Mouse (Mus musculus): Measurements from ENCODE around the gene Tmem208. TPM values are rescaled to one million over a fixed set of nuclear protein-coding genes. Genes with fewer than 3 reads are reported as not detected.

Gene Tmem208
- polyA plus RNA-seq, 1 experiment from 2014 or later = 88.6 TPM

DNA sequence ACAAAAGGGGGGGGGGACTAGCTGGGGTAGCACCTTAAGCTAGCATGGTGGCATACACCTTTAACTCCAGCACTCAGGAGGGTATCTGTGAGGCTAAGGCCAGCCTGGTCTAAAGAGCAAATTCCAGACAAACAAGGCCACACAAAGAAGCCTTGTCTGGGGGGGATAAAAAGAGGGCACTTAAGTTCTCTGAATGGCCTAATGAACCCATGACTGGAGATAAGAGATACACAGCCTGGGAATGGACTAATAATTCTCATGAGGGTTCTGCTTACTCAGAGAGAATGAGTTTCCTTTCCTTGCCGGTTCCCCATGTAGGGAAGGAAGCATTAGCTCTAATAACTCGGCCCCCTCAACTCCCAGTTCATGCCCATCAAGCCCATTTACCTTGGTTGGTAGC lies 6.4 kb downstream of the Tmem208 start:
- H3K27ac ChIP-seq (replicated peaks in 1 of 2; ENCODE audit: control insufficient read depth in 1 of 2, insufficient read depth in 1 of 2, low read depth in 2 of 2, low read length in 2 of 2) = no peak overlapping the region
- H3K9me3 ChIP-seq (ENCODE audit: control insufficient read depth, low read length) = no peaks in the 10 kb centered on the region
- no peaks in the 10 kb centered on the region for H3K27me3 ChIP-seq (ENCODE audit: control insufficient read depth, insufficient read depth, low read length)
- H3K36me3 ChIP-seq (ENCODE audit: control insufficient read depth, insufficient read depth, low read length) = peaks cover 96% of the 10 kb centered on the region
- H3K4me3 ChIP-seq (ENCODE audit: control insufficient read depth in 1 of 2, insufficient read depth in 1 of 2, low read depth in 1 of 2, low read length in 2 of 2) = no peak overlapping the region
- H3K9ac ChIP-seq (ENCODE audit: low read length) = no peak overlapping the region
- peaks cover under 1% of the 10 kb centered on the region in 2 experiments; a peak in 3 of 4 replicates for H3K4me1 ChIP-seq (ENCODE audit: control insufficient read depth in 2 of 2, insufficient read depth in 2 of 2, low read length in 2 of 2)
- no peak for ATAC-seq (ENCODE audit: insufficient number of reproducible peaks, insufficient read depth, low FRiP score, low read depth)
- 43% methylated on average over 2 of the region's 2 CpGs for WGBS
- H3K4me2 ChIP-seq (ENCODE audit: low read length) = no peak overlapping the region

GRCm38 (mm10) chr8:105336373-105337130 lies 10.4 kb downstream of the Tmem208 start:
- 68% methylated on average over 32 of the region's 32 CpGs for WGBS
- no peak overlapping the region for H3K27ac ChIP-seq (replicated peaks in 1 of 2; ENCODE audit: control insufficient read depth in 1 of 2, insufficient read depth in 1 of 2, low read depth in 2 of 2, low read length in 2 of 2)
- H3K36me3 ChIP-seq (ENCODE audit: control insufficient read depth, insufficient read depth, low read length) = peaks cover 71% of the 10 kb centered on the region
- H3K4me3 ChIP-seq (ENCODE audit: control insufficient read depth in 1 of 2, insufficient read depth in 1 of 2, low read depth in 1 of 2, low read length in 2 of 2) = no peak overlapping the region
- H3K4me1 ChIP-seq (ENCODE audit: control insufficient read depth in 2 of 2, insufficient read depth in 2 of 2, low read length in 2 of 2) = peaks cover 22 to 33% of the 10 kb centered on the region in 2 experiments
- no peaks in the 10 kb centered on the region for H3K27me3 ChIP-seq (ENCODE audit: control insufficient read depth, insufficient read depth, low read length)
- H3K9me3 ChIP-seq (ENCODE audit: control insufficient read depth, low read length) = no peaks in the 10 kb centered on the region
- no peak overlapping the region for H3K4me2 ChIP-seq (ENCODE audit: low read length)
- ATAC-seq (ENCODE audit: insufficient number of reproducible peaks, insufficient read depth, low FRiP score, low read depth) = no peak
- H3K9ac ChIP-seq (ENCODE audit: low read length) = no peak overlapping the region

DNA sequence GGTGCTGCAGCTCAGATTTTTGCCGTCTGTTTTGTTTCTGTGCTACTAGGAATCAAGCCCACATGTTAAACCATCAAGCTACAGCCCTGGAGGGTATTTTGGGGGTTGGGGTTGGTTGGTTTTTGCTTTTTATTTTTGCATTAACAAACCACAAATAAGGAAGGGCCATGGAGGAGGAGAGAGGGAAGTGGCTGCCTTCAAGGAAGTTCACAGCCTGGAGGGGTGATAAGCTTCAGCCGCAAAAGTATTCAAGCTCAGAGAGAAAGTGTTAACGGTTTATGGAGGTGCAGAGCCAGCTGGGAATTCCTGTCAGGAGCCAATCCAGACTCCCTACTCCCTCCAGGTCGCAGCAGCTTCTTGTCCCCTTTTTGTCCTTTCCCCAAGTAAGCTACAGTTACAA lies 12.8 kb downstream of the Tmem208 start:
- no peak for ATAC-seq (ENCODE audit: insufficient number of reproducible peaks, insufficient read depth, low FRiP score, low read depth)
- H3K27me3 ChIP-seq (ENCODE audit: control insufficient read depth, insufficient read depth, low read length) = no peaks in the 10 kb centered on the region
- peak overlapping the region; percentile 48; the same call in 1 of the 2 replicates for H3K9ac ChIP-seq (ENCODE audit: low read length)
- peaks cover 54% of the 10 kb centered on the region for H3K36me3 ChIP-seq (ENCODE audit: control insufficient read depth, insufficient read depth, low read length)
- no peak overlapping the region for H3K4me2 ChIP-seq (ENCODE audit: low read length)
- peak overlapping the region; percentile 47 to 65 for H3K27ac ChIP-seq (replicated peaks in 1 of 2; ENCODE audit: control insufficient read depth in 1 of 2, insufficient read depth in 1 of 2, low read depth in 2 of 2, low read length in 2 of 2)
- peaks cover 24 to 40% of the 10 kb centered on the region in 2 experiments for H3K4me1 ChIP-seq (ENCODE audit: control insufficient read depth in 2 of 2, insufficient read depth in 2 of 2, low read length in 2 of 2)
- no peak overlapping the region for H3K4me3 ChIP-seq (ENCODE audit: control insufficient read depth in 1 of 2, insufficient read depth in 1 of 2, low read depth in 1 of 2, low read length in 2 of 2)
- 15% methylated on average over 4 of the region's 4 CpGs for WGBS
- no peaks in the 10 kb centered on the region for H3K9me3 ChIP-seq (ENCODE audit: control insufficient read depth, low read length)

GRCm38 (mm10) chr8:105339886-105340635 lies 13.9 kb downstream of the Tmem208 start:
- no peak for ATAC-seq (ENCODE audit: insufficient number of reproducible peaks, insufficient read depth, low FRiP score, low read depth)
- H3K9me3 ChIP-seq (ENCODE audit: control insufficient read depth, low read length) = no peaks in the 10 kb centered on the region
- H3K36me3 ChIP-seq (ENCODE audit: control insufficient read depth, insufficient read depth, low read length) = peaks cover 43% of the 10 kb centered on the region
- H3K4me2 ChIP-seq (ENCODE audit: low read length) = no peak overlapping the region
- peak overlapping the region in 1 of 2 experiments; percentile 20; a peak in 3 of 4 replicates for H3K27ac ChIP-seq (replicated peaks in 1 of 2; ENCODE audit: control insufficient read depth in 1 of 2, insufficient read depth in 1 of 2, low read depth in 2 of 2, low read length in 2 of 2)
- H3K4me1 ChIP-seq (ENCODE audit: control insufficient read depth in 2 of 2, insufficient read depth in 2 of 2, low read length in 2 of 2) = peaks cover 28 to 48% of the 10 kb centered on the region in 2 experiments
- no peak overlapping the region for H3K4me3 ChIP-seq (ENCODE audit: control insufficient read depth in 1 of 2, insufficient read depth in 1 of 2, low read depth in 1 of 2, low read length in 2 of 2)
- WGBS = 50% methylated on average over 5 of the region's 6 CpGs
- H3K27me3 ChIP-seq (ENCODE audit: control insufficient read depth, insufficient read depth, low read length) = no peaks in the 10 kb centered on the region
- no peak overlapping the region for H3K9ac ChIP-seq (ENCODE audit: low read length)

GRCm38 (mm10) chr8:105341399-105341798 lies 15.2 kb downstream of the Tmem208 start:
- peak overlapping the region; percentile 20 to 41 for H3K27ac ChIP-seq (replicated peaks in 1 of 2; ENCODE audit: control insufficient read depth in 1 of 2, insufficient read depth in 1 of 2, low read depth in 2 of 2, low read length in 2 of 2)
- no peaks in the 10 kb centered on the region for H3K9me3 ChIP-seq (ENCODE audit: control insufficient read depth, low read length)
- no peaks in the 10 kb centered on the region for H3K27me3 ChIP-seq (ENCODE audit: control insufficient read depth, insufficient read depth, low read length)
- no peak overlapping the region for H3K4me3 ChIP-seq (ENCODE audit: control insufficient read depth in 1 of 2, insufficient read depth in 1 of 2, low read depth in 1 of 2, low read length in 2 of 2)
- peaks cover 38 to 61% of the 10 kb centered on the region in 2 experiments for H3K4me1 ChIP-seq (ENCODE audit: control insufficient read depth in 2 of 2, insufficient read depth in 2 of 2, low read length in 2 of 2)
- ATAC-seq (ENCODE audit: insufficient number of reproducible peaks, insufficient read depth, low FRiP score, low read depth) = no peak
- H3K4me2 ChIP-seq (ENCODE audit: low read length) = peak overlapping the region; percentile 11; the same call in 1 of the 2 replicates
- WGBS = 23% methylated on average over 8 of the region's 8 CpGs
- H3K9ac ChIP-seq (ENCODE audit: low read length) = no peak overlapping the region
- H3K36me3 ChIP-seq (ENCODE audit: control insufficient read depth, insufficient read depth, low read length) = peaks cover 29% of the 10 kb centered on the region

- Histone ChIP-seq H3K9me3 (ENCODE audit: control insufficient read depth, low read length) (no peaks in the 10 kb centered on the region), H3K4me2 (ENCODE audit: low read length) (no peak overlapping the region), H3K27ac (replicated peaks in 1 of 2; ENCODE audit: control insufficient read depth in 1 of 2, insufficient read depth in 1 of 2, low read depth in 2 of 2, low read length in 2 of 2) (no peak overlapping the region), H3K9ac (ENCODE audit: low read length) (no peak overlapping the region), H3K4me3 (ENCODE audit: control insufficient read depth in 1 of 2, insufficient read depth in 1 of 2, low read depth in 1 of 2, low read length in 2 of 2) (no peak overlapping the region), H3K4me1 (ENCODE audit: control insufficient read depth in 2 of 2, insufficient read depth in 2 of 2, low read length in 2 of 2) (peaks cover 41 to 65% of the 10 kb centered on the region in 2 experiments), H3K36me3 (ENCODE audit: control insufficient read depth, insufficient read depth, low read length) (peaks cover 16% of the 10 kb centered on the region), H3K27me3 (ENCODE audit: control insufficient read depth, insufficient read depth, low read length) (no peaks in the 10 kb centered on the region)
- WGBS = 64% methylated on average over 4 of the region's 4 CpGs
- ATAC-seq (ENCODE audit: insufficient number of reproducible peaks, insufficient read depth, low FRiP score, low read depth) = no peak
Observed at GRCm38 (mm10) chr8:105342768-105343167, 16.6 kb downstream of the Tmem208 start.

- ATAC-seq (ENCODE audit: insufficient number of reproducible peaks, insufficient read depth, low FRiP score, low read depth) = no peak
- no peak overlapping the region for H3K4me3 ChIP-seq (ENCODE audit: control insufficient read depth in 1 of 2, insufficient read depth in 1 of 2, low read depth in 1 of 2, low read length in 2 of 2)
- 47% methylated on average over 8 of the region's 8 CpGs for WGBS
- H3K36me3 ChIP-seq (ENCODE audit: control insufficient read depth, insufficient read depth, low read length) = 0 out of 2 replicates have a peak, but pooled peaks cover 9% of the 10 kb centered on the region
- peaks cover 36 to 57% of the 10 kb centered on the region in 2 experiments for H3K4me1 ChIP-seq (ENCODE audit: control insufficient read depth in 2 of 2, insufficient read depth in 2 of 2, low read length in 2 of 2)
- H3K9me3 ChIP-seq (ENCODE audit: control insufficient read depth, low read length) = no peaks in the 10 kb centered on the region
- H3K9ac ChIP-seq (ENCODE audit: low read length) = no peak overlapping the region
- H3K27me3 ChIP-seq (ENCODE audit: control insufficient read depth, insufficient read depth, low read length) = no peaks in the 10 kb centered on the region
- H3K27ac ChIP-seq (replicated peaks in 1 of 2; ENCODE audit: control insufficient read depth in 1 of 2, insufficient read depth in 1 of 2, low read depth in 2 of 2, low read length in 2 of 2) = no peak overlapping the region
- no peak overlapping the region for H3K4me2 ChIP-seq (ENCODE audit: low read length)
Observed at GRCm38 (mm10) chr8:105343791-105344574, 17.8 kb downstream of the Tmem208 start.
